Mouse (Mus musculus): ENCODE measurements around the gene Fgfr1op2. TPM values are rescaled to one million over a fixed set of nuclear protein-coding genes. Genes with fewer than 3 reads are reported as not detected.
A peak's percentile ranks its signal among the peaks of the same experiment; 100 is the strongest.
"Not testable (repeated sequence)": the region's sequence is repeated elsewhere in the genome, so short reads cannot be mapped to it uniquely, and the experiment has no call there.

The Fgfr1op2 gene
- 156 and 161 TPM in 2 replicates for total RNA-seq (2015)
- 134 and 154 TPM in 2 replicates for total RNA-seq (2017)

DNA sequence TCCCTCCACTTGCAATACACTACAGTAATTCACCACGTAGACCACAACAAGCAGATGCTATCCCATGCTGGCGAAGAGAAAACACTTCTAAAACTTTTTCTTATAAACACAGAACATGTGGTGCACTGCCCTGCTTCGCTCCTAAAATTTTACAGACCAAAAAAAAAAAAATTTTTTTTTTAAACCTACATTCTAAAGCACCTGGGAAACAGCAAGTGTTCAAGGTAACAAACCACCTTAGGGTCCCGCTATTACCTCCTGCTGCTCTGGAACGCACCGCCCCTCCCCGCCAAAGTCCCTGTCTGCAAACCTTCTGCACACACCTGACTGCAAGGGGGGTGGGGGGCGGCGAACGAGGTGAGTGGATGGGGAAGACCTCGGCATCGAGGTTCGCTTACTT lies at the start of gene Fgfr1op2:
Fgfr1op2 (plus strand) TSS at position 301 of the 400 bp plus-strand sequence.
- no peak for ATAC-seq (replicated peaks; ENCODE audit: poor library complexity)

DNA sequence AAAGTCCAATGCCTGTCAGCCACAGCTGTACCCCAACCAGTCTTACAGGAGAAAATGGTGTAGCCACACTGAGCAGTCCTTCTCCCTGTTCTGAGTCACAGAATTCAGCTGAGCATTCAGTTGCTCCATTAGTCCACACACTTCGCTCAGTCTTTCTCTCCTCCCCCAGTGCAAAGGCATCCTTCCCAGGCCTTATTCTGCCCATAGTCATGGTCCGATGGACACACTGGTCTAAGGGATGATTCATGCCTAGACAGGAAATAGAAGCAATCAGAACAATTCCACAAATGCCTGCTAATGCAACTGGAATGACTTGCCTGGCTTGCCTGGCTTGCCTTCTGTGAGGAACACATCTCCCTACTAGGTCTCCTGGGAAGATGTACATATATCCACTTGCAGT lies 49.5 kb upstream of the Fgfr1op2 start:
- no peak for ATAC-seq (replicated peaks; ENCODE audit: poor library complexity)

DNA sequence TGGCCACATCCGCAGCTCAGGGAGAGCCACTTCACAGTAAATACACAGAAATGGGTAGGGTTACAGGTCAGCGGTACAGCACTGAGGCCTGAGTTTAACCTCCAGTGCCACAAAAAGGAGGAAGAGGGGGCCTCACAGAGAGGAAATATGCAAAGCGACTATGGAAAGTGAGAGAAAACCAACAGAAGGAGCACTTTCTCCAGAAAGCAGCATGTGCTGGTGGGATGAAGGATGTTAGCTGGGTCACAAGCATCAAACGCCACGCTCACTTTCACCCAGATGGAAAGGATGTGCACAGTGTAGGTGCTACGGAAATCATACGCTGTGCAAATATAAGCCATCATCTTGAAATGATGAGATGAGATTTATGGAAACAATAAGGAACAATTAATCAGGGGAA lies 46.6 kb upstream of the Fgfr1op2 start:
- no peak for ATAC-seq (replicated peaks; ENCODE audit: poor library complexity)

DNA sequence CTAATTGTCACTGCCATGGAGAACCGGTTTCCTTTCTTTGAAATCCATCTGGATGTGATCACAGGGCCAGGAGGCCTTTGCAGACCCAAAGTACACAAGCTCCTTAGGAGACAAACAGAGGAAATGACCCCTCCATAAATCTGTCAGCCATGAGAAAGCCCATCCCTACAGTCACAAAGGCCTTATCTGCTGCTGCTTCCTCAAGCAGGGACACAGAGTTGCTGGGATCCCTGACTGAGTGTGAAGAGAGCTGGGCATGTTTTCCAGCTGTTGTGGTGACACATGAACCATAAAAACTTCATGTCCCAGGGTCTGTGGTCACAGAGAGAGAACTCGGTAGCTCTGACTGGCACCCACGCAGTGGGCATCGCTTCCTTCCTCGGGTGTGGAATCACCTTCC lies 46.2 kb upstream of the Fgfr1op2 start:
- no peak for ATAC-seq (replicated peaks; ENCODE audit: poor library complexity)

DNA sequence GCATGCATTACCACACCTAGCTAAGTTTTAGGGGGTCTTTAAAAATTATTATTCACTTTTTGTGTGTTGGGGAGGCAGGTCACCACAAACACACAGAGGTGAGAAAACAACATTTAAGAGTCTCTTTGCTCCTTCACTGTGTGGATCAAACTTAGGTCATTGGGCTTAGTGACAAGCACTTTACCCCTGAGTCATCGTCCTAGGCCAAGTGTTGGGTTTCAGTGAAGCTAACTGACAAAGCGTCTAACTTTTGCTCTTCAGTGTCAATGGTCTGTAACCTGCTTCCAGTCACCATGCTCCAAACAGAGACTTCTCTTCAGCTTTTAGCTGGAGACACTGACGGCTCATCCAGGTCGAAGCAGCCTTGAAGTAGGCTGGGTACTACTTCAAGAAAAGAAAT lies 43.9 kb upstream of the Fgfr1op2 start:
- no peak for ATAC-seq (replicated peaks; ENCODE audit: poor library complexity)

DNA sequence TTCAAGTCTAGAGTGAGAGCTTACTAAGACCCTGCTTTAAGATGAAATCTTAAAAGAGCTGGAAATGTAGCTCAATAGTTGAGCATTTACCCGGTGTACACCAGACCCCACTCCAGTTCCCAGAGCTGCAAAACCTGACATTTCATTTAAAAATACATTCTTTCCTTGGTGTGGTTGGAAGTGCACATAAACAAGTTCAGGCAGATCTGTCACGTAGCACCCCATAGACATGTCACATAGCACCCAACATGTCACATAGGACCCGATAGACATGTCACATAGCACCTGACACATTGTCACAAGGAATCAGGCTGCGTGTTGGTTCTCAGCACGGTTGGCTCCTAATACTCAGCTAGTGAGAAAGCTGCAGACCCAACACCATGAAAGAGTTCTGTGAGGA lies 41.5 kb upstream of the Fgfr1op2 start:
- no peak for ATAC-seq (replicated peaks; ENCODE audit: poor library complexity)

DNA sequence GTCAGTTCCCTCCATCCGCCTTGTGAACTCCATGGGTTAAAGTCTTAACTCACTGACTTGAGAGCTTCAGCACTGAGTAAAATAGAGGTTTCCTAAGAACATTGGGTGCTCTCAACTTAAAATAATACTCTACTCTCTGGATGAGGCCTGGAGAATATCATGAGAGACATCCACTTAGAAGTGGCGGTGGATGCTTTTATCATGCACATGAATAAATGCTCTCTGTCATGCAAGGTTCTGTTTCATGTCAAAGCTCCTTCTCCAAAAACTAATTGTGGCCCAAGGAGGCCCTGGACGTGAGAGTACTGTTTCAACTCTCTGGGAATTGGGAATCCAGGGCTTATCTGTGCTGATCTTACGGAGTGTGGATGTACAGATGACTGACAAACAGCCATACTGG lies 39.9 kb upstream of the Fgfr1op2 start:
- ATAC-seq (replicated peaks; ENCODE audit: poor library complexity), result no peak

DNA sequence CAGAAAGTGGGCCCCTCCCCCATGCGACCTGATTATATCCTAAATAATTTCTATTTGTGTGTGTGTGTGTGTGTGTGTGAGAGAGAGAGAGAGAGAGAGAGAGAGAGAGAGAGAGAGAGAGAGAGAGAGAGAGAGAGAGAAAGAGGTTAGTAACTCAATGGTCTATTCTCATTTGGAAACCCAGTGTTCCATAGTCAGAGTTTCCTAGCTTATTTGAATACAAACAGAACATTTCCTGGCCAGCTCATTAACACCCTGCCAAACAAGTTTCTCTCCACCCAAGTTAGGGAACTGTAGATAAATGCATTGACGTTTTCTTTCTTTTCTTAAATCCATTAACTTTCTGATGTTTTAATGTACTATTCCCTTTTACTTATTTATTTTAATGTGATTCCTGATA lies 38.9 kb upstream of the Fgfr1op2 start:
- no peak for ATAC-seq (replicated peaks; ENCODE audit: poor library complexity)

DNA sequence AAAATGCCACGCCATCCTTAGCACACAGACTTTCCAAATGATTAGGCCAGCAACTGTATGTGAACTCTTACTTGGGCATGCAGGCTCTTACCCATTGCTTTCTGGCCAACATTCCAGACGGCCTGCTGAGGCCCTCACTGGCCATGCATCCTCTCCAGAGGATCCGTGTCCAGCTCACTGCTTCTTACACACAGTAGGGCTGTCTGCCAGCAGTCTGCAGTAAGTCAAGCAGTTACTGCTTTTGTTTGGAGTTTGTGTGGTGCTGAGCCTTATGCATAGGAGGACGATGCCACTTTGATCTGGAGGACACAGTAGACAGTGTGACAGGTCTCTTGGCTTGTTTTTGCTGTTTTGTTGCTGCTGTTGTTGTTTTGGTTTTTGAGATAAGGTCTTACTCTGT lies 38.3 kb upstream of the Fgfr1op2 start:
- ATAC-seq (replicated peaks; ENCODE audit: poor library complexity), result no peak

DNA sequence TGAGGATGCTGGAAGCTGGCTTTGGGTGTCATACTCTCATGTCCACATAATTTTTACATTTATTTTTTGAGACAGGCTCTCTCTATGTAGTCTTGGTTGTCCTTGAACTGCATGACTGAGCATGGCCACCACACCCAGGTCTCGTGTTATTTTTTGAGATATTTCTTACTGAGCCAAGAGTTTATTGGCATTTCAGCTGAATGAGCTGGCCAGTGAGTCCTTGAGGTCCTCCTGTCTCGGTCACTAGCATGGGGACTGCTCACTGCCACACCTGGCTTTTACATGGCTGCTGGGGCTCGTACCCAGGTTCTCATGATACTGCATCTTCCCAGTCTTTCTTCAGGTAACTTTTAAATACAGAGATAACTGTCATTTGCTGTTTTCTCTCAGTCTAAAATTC lies 36.6 kb upstream of the Fgfr1op2 start:
- no peak for ATAC-seq (replicated peaks; ENCODE audit: poor library complexity)

DNA sequence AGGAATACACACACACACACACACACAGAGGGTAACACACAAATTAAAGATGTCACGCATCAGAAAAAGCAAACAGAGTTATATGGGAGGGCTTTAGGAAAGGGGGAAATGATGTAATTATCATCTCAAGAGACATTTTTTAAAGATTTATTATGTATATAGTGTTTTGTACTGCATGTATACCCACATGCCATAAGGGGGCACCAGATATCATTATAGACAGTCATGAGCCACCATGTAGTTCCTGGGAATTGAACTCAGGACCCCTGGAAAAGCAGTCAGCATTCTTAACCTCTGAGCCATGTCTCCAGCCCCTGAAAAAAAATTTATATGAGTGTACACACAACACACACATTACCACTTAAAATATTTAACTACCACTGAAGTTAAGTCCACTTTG lies 32.4 kb upstream of the Fgfr1op2 start:
- peak; percentile 75 for ATAC-seq (replicated peaks; ENCODE audit: poor library complexity)

DNA sequence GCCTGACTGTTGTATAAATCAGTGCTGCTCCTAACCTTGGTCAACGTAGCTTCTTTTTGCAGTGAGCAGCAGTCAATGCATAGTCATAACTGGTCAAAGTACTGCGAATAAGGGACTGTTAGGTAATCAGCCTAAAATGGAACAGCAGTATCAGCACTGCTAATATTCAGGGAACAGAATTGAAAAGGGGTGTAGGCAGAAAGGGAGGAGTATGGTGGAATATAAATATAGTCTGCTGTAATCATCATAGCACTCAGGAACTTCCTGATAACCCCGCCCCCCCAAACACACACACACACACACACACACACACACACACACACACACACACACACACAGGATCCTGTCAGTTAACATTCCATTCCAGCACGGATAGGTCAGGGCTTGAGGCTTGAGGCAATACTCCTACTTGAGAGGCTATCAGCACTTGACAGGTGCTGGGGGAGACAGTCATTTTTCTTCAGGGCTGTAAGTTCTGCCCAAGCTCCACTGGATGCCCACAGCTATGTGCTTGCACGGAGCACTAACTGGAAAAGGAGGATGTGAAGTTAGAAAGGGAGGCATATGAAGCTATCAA lies 31.6 kb upstream of the Fgfr1op2 start:
- no peak for ATAC-seq (replicated peaks; ENCODE audit: poor library complexity)

DNA sequence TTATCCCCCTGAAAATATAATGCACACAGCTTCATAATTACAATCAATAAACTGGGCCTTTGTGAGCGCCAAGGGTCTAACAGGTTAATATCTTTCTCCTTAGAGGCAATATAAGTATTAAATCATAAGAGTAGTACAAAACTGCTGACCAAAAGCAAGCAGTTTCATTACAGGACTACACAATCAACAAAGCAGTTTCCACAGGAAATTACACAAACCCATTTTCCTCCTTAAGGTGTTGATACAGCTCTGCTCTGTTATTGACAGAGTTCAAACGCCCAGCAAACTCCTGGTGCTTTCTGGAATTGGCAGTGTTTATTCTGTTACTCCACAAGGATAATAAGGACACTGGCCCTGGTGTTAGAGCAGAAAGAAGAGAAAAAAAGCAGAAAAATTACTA lies 26.6 kb upstream of the Fgfr1op2 start:
- ATAC-seq (replicated peaks; ENCODE audit: poor library complexity), result no peak

DNA sequence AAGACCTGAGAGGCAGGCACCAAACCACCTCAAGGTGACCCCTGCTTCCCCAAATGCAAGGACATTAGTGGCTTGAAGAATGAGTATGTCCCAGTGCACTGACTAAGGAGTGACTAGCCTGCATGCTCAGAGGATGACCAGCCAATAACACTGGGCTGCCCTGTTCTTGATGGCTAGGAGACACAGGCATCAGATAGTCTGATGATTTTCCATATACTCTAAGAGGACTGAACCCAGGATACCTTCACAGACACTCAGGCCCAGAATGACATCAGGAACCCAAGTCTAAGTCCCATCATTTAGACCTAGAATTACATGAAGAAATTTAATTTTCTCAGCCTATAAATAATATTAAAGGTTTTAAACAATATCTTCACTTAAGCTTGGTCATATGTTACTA lies 25.7 kb upstream of the Fgfr1op2 start:
- no peak for ATAC-seq (replicated peaks; ENCODE audit: poor library complexity)

DNA sequence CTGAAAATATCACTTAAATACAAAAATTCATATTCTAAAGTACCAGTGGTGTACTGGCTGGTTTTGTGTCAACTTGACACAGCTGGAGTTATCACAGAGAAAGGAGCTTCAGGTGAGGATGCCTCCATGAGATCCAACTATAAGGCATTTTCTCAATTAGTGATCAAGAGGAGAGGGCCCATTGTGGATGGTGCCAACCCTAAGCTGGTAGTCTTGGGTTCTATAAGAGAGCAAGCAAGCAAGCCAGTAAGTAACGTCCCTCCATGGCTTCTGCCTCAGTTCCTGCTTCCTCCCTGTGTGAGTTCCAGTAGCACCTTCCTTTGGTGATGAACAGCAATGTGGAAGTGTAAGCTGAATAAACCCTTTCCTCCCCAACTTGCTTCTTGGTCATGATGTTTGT lies 14.5 kb upstream of the Fgfr1op2 start:
- not testable (repeated sequence) for ATAC-seq (replicated peaks; ENCODE audit: poor library complexity)

DNA sequence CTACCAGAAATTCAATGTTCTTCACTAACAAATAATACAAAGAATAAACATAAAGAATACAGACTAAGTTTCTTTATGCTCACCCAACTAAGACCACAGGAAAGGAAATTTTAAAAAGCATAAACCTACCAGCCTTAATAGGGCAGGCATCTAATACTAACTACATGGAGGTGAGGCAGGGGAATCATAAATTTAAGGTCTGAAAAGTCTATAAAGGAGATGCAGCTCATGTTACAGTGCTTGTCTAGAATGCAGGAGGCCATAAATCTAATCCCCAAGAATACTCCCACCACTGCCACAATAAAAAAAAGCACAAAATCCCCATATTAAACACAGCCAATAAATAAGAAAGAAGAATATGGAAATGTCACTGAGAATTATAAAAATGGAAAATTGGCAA lies 4.9 kb upstream of the Fgfr1op2 start:
- ATAC-seq (replicated peaks; ENCODE audit: poor library complexity), result no peak

DNA sequence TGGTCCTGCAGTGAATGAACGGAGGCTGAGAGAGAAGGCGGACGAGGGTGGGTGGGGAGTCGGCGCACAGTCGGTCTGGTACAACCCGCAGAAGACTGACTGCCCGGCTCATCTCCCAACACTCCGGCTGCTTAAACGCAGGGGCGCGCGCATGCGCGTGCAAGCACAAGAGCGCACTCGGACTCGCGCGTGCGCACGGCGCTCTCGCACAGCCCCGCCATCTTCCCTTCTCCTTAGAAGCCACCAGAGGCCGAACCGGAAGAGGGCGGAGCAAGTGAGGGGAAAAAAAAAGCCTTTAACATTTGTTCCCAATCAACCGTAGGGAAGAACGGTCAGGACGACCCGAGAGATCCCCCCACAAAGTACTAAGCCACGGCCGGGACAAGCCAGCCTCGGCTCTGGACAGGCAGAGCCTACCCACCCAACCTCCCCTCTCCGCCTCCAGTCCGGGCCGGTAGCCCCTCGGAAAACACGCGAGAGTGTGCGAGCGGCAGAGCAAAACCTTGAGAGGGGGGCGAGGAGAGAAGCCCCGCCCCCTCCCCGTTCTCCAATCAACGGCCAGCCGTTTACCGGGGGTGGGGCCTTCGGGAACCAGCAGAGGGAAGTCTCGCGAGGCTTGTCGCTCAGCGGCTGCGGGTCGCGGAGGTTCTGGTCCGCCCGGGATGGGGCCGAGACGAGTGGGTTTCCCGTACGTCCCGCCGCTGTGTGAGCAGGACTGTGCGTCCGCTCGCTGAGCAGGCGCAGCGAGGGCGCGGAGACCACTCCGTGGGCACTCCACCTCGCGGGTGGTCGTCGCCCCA lies 507 bp downstream of the Fgfr1op2 start, which contains the start of gene Ints13:
Ints13 (minus strand) TSS at position 526 of the 800 bp plus-strand sequence.
- ATAC-seq (replicated peaks; ENCODE audit: poor library complexity), result peak; percentile 89

DNA sequence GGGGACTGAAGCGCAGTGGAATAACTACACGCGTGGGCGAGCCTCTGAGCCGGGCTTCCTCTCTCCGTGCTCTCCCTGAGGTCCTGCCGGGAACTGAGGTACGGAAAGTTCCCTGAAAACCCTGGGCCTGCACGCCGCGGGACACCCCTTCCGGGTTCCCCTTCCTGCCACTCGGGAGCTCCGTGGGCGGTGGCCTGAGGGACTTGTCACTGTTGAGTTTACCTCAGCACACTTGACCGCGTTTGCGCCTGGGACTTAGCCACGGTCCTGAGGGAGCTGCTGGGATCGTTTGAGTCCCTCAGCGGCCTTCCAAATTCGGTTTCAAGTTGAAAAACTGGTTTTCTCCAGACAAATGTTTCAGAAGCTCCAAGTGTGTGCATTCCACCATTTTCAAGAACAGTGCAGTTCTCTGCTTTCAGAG lies 1.1 kb downstream of the Fgfr1op2 start:
- peak; percentile 50 for ATAC-seq (replicated peaks; ENCODE audit: poor library complexity)

DNA sequence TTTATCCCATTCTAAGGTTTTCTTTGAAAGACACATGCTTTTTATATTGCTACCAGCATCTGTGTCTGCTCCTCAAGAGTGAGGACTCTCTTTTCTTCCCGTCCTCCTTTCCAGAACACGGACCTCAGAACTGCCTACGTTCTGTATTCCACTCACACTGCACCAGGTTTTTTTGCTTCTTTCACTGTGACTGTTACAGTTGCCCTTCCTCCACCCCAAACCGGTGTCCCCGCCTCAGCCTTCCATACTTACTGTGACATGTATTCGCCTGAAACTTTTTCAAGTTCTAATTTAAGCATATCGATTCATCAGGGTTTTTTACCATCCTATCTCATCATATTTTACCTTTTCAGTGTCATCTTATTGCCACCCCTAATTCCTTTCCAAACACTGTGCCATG lies 1.6 kb downstream of the Fgfr1op2 start:
- 0 out of 2 replicates have a peak, but pooled peaks have one; percentile 12 for ATAC-seq (replicated peaks; ENCODE audit: poor library complexity)

DNA sequence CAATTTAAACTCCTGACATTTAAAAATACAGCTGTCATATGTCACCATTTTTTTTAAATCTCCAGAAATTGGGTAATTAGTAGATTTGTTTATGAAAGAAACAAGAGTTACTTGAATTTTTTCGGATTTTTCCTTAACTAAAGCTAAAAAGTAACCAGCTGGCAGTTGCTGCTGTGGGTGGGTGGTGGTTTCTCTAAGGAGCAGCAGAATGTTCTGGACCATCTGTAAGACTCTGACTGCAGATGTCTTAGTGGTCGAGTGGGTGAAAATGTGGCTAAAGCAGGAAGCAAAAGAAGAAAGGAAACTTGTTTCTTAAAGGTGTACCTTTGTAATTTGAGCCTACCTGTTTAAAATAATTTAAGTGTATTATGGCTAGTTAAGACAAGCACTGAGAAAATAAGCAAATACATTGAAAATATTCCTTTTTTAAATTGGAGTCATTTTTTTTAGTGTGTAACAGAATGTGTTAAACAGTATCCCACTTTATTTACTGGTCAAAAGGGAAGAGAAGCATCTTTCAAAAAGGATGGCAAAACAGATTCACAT lies 3.5 kb downstream of the Fgfr1op2 start:
- no peak for ATAC-seq (replicated peaks; ENCODE audit: poor library complexity)

DNA sequence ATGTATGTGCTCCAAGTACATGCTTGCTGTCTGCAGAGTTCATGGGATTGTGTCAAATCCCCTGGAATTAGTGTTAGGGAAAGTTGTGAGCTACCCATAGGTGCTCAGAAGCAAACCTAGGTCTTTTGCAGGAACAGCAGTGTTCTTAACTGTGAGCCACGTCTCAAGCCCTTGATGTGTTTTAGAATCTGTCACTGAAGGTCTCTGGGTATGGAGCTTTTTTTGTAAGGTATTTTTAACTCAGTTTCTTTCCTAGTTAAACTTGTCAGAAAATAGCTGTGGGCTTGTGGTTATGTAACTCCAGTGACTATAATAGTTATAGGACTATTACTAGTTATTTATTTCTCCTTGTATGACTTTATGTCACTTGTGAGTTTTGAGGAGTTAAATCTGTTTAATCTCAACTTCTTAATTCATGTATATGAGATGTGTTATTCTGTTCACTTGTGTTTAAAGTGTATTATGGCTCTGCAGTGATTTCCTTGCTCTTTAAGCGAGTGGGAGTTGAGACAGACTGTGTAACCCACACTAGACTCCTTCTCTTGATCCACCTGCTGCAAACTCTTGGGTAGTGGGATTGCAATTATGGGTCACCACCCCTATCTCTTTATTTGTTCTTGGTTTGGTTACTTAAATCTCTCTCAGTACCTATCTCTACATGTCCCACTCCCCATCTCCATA lies 6.5 kb downstream of the Fgfr1op2 start:
- no peak for ATAC-seq (replicated peaks; ENCODE audit: poor library complexity)

DNA sequence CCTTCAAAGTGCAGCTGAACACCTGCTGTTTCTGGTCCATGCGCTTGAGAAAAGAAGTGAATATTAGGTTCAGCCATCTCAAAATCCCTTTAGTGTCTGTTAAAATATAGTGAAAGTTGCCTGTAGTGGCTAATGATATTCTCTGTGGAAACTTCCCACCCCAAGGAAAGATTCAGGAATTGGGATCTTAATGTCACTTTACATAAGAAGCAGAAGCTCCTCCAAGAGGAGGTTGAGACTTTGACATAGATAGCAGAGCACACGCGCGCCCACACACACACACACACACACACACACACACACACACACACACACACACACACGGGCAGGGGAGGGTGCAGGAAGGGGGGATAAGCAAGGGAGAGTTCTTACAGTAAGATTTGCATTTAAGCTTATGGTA lies 8.1 kb downstream of the Fgfr1op2 start:
- ATAC-seq (replicated peaks; ENCODE audit: poor library complexity), result no peak
